Mouse (Mus musculus): ENCODE results near the gene Ncoa3.

Ncoa3 gene

GRCm38 (mm10) chr2:166100309-166101262, 108.2 kb downstream of the Ncoa3 start:
- DNase-seq (ENCODE audit: low read depth, low spot score) = no peak

GRCm38 (mm10) chr2:166102893-166103292, 110.5 kb downstream of the Ncoa3 start:
- peak; percentile 54 for DNase-seq (ENCODE audit: low read depth, low spot score)

- DNase-seq (ENCODE audit: low read depth, low spot score) = no peak
Observed at GRCm38 (mm10) chr2:166105911-166106310, 113.5 kb downstream of the Ncoa3 start.

- DNase-seq (ENCODE audit: low read depth, low spot score) = no peak
Observed at GRCm38 (mm10) chr2:166106631-166107030, 114.2 kb downstream of the Ncoa3 start.

GRCm38 (mm10) chr2:166107911-166108310, 115.5 kb downstream of the Ncoa3 start:
- DNase-seq (ENCODE audit: low read depth, low spot score) = no peak

GRCm38 (mm10) chr2:166108326-166108725, 115.9 kb downstream of the Ncoa3 start:
- peak; percentile 90 for DNase-seq (ENCODE audit: low read depth, low spot score)

- no peak for DNase-seq (ENCODE audit: low read depth, low spot score)
Observed at GRCm38 (mm10) chr2:166110764-166111163, 118.3 kb downstream of the Ncoa3 start.

GRCm38 (mm10) chr2:166111238-166111637, 118.8 kb downstream of the Ncoa3 start:
- no peak for DNase-seq (ENCODE audit: low read depth, low spot score)

GRCm38 (mm10) chr2:166111831-166112250, 119.4 kb downstream of the Ncoa3 start:
- no peak for DNase-seq (ENCODE audit: low read depth, low spot score)

GRCm38 (mm10) chr2:166112986-166113385, 120.5 kb downstream of the Ncoa3 start:
- no peak for DNase-seq (ENCODE audit: low read depth, low spot score)

- no peak for DNase-seq (ENCODE audit: low read depth, low spot score)
Observed at GRCm38 (mm10) chr2:166115571-166116277, 123.3 kb downstream of the Ncoa3 start.

- no peak for DNase-seq (ENCODE audit: low read depth, low spot score)
Observed at GRCm38 (mm10) chr2:166116278-166116608, 123.8 kb downstream of the Ncoa3 start.

- no peak for DNase-seq (ENCODE audit: low read depth, low spot score)
Observed at GRCm38 (mm10) chr2:166116704-166117103, 124.3 kb downstream of the Ncoa3 start.

GRCm38 (mm10) chr2:166119992-166120391, 127.6 kb downstream of the Ncoa3 start:
- DNase-seq (ENCODE audit: low read depth, low spot score) = no peak

- DNase-seq (ENCODE audit: low read depth, low spot score) = no peak
Observed at GRCm38 (mm10) chr2:166121681-166122355, 129.4 kb downstream of the Ncoa3 start.

GRCm38 (mm10) chr2:166122781-166123180, 130.3 kb downstream of the Ncoa3 start:
- DNase-seq (ENCODE audit: low read depth, low spot score) = no peak

Measured in mesoderm, embryonic 11.5 days (tissue).